Mouse (Mus musculus): Measurements from ENCODE around the gene Numbl. TPM values are rescaled to one million over a fixed set of nuclear protein-coding genes. Genes with fewer than 3 reads are reported as not detected.

The Numbl gene
- polyA plus RNA-seq, 1 experiment = 6.0 TPM

DNA sequence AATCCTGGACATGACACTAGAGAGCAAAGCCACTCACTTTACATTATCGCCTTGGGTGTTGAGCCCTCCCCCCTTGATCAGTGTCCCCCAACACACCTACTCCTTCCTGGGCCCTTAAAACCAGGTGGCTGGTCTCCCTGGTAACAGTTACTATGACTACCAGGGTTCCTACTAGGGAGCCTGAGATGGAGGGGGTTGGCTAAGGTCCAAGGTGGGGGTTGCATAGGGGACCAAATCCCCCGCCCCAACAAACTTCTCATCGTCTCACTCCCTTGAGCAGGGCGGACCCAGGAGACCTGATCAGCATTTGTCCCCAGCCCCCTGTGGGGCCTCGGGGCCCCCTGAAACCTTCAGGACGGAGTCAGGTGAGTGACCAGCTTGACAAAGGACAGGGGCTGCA is 3.7 kb downstream of the Numbl start:
- WGBS = 89% methylated on average over 6 of the region's 6 CpGs
- TF ChIP-seq POLR2A (IDR thresholded peaks at IDR 0.05; ENCODE audit: low read depth, low read length) (no peak), CTCF (conservative IDR thresholded peaks at IDR 0.05; ENCODE audit: insufficient read depth, insufficient read length, low read depth, low read length) (no peak)
- no peak overlapping the region for H3K27ac ChIP-seq (ENCODE audit: insufficient read depth, low read depth, low read length)

DNA sequence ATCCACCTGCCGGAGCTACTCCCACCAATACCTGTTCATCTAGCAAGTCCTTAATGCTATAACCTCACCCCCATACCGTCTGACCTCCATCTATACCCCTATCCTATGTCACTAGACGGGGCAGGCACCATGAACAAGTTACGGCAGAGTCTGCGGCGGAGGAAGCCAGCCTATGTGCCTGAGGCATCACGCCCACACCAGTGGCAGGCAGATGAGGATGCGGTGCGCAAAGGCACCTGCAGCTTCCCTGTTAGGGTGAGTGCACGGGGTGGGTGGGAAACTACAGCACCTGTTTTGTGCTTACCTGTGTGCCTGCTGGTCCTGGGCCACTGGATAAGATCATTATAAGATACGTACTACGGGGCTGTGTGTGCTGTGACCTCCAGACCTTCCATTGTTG is 6.5 kb downstream of the Numbl start:
- 91% methylated on average over 12 of the region's 12 CpGs for WGBS
- TF ChIP-seq POLR2A (IDR thresholded peaks at IDR 0.05; ENCODE audit: low read depth, low read length) (no peak), CTCF (conservative IDR thresholded peaks at IDR 0.05; ENCODE audit: insufficient read depth, insufficient read length, low read depth, low read length) (no peak)
- no peaks in the 10 kb centered on the region for H3K36me3 ChIP-seq (ENCODE audit: control insufficient read depth, insufficient read depth, low read length)
- no peak for DNase-seq
- no peaks in the 10 kb centered on the region for H3K4me1 ChIP-seq (ENCODE audit: control insufficient read depth, insufficient read depth, low read length)
- no peaks in the 10 kb centered on the region for H3K27me3 ChIP-seq (replicated peaks; ENCODE audit: control insufficient read depth, insufficient read depth, low read length)
- H3K27ac ChIP-seq (ENCODE audit: insufficient read depth, low read depth, low read length) = no peak overlapping the region
- H3K4me3 ChIP-seq (ENCODE audit: insufficient read depth, low read depth, low read length) = no peak overlapping the region

More for the DNA sequence above, 3.7 kb downstream of the Numbl start:
- H3K4me1 ChIP-seq (ENCODE audit: control insufficient read depth, insufficient read depth, low read length) = peaks cover 4% of the 10 kb centered on the region
- no peak overlapping the region for H3K4me3 ChIP-seq (ENCODE audit: insufficient read depth, low read depth, low read length)
- H3K27me3 ChIP-seq (replicated peaks; ENCODE audit: control insufficient read depth, insufficient read depth, low read length) = no peaks in the 10 kb centered on the region
- DNase-seq = no peak
- H3K36me3 ChIP-seq (ENCODE audit: control insufficient read depth, insufficient read depth, low read length) = no peaks in the 10 kb centered on the region

DNA sequence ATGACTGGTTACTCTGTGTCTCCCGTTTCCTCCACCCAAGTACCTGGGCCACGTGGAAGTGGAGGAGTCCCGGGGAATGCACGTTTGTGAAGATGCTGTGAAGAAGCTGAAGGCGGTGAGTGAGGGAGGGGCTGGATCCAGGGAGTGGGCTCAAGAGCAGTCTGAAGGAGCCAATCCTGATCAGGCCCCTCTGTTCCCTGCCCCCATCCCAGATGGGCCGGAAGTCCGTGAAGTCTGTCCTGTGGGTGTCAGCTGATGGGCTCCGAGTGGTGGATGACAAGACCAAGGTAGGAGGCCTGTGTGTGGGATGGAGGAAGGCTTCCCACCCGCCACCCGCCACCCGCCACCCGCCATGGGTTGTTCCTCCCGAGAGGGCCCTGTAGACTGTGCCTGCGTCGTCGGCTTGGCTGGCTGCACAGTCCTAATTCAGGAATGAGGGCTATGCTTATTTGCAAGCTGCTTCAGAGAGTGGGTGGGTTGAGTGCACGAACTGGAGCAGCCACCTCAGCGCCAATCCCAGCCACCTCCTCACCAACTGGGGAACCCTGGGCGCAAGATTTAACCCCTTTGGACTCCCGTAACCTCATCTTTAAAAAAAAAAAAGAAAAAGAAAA is 8.4 kb downstream of the Numbl start:
- no peak for DNase-seq
- no peaks in the 10 kb centered on the region for H3K27me3 ChIP-seq (replicated peaks; ENCODE audit: control insufficient read depth, insufficient read depth, low read length)
- H3K36me3 ChIP-seq (ENCODE audit: control insufficient read depth, insufficient read depth, low read length) = no peaks in the 10 kb centered on the region
- no peaks in the 10 kb centered on the region for H3K4me1 ChIP-seq (ENCODE audit: control insufficient read depth, insufficient read depth, low read length)
- no peak overlapping the region for H3K4me3 ChIP-seq (ENCODE audit: insufficient read depth, low read depth, low read length)
- 71% methylated on average over 20 of the region's 20 CpGs for WGBS
- H3K27ac ChIP-seq (ENCODE audit: insufficient read depth, low read depth, low read length) = no peak overlapping the region
- no peak for TF ChIP-seq POLR2A (IDR thresholded peaks at IDR 0.05; ENCODE audit: low read depth, low read length)
- no peak for TF ChIP-seq CTCF (conservative IDR thresholded peaks at IDR 0.05; ENCODE audit: insufficient read depth, insufficient read length, low read depth, low read length)

DNA sequence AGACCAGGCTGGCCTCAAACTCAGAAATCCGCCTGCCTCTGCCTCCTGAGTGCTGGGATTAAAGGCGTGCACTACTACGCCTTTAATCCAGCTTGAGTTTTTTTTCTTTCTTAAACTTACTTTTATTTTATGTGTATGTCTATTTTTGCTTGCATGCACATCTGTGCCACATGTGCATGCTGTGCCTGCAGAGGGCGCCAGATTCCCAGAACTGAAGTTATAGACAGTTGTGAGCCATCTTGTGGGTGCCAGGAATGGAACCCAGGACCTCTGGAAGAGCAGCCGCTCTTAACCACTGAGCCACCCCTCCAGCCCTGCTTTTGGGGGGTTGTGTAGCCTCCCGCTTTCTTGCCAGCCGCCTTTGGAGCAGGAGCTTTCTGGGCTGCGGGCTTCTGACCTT is 13.2 kb downstream of the Numbl start:
- 91% methylated on average over 8 of the region's 8 CpGs for WGBS
- no peaks in the 10 kb centered on the region for H3K4me1 ChIP-seq (ENCODE audit: control insufficient read depth, insufficient read depth, low read length)
- no peak overlapping the region for H3K27ac ChIP-seq (ENCODE audit: insufficient read depth, low read depth, low read length)
- no peak overlapping the region for H3K4me3 ChIP-seq (ENCODE audit: insufficient read depth, low read depth, low read length)
- H3K36me3 ChIP-seq (ENCODE audit: control insufficient read depth, insufficient read depth, low read length) = no peaks in the 10 kb centered on the region
- no peak for DNase-seq
- TF ChIP-seq POLR2A (IDR thresholded peaks at IDR 0.05; ENCODE audit: low read depth, low read length) (no peak), CTCF (conservative IDR thresholded peaks at IDR 0.05; ENCODE audit: insufficient read depth, insufficient read length, low read depth, low read length) (peak; percentile 15; the same call in 1 of the 2 replicates)
- no peaks in the 10 kb centered on the region for H3K27me3 ChIP-seq (replicated peaks; ENCODE audit: control insufficient read depth, insufficient read depth, low read length)

DNA sequence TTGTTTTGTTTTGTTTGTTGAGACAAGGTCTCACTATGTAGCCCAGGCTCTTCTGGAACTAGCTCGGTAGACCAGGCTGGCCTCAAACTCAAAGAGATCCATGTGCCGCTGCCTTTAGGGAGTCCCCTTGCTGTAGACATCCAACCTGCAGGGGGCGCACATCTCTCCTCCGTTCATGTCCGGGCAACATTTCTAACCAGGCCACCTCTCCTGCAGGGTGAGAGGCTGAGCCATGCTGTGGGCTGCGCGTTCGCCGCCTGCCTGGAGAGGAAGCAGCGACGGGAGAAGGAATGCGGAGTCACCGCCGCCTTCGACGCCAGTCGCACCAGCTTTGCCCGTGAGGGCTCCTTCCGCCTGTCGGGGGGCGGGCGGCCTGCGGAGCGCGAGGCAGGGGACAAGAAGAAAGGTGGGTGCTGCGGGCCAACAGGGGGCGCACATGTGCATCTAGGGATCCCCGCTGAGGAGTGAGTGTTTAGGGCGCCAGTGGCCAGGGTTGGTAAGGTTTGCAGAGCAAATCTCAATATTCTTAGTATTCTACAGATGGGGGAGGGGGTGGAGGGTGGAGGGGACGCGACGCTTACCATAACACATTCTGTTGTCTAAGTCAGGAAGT is 15.6 kb downstream of the Numbl start:
- no peaks in the 10 kb centered on the region for H3K4me1 ChIP-seq (ENCODE audit: control insufficient read depth, insufficient read depth, low read length)
- no peak overlapping the region for H3K4me3 ChIP-seq (ENCODE audit: insufficient read depth, low read depth, low read length)
- no peak for DNase-seq
- H3K27me3 ChIP-seq (replicated peaks; ENCODE audit: control insufficient read depth, insufficient read depth, low read length) = no peaks in the 10 kb centered on the region
- H3K27ac ChIP-seq (ENCODE audit: insufficient read depth, low read depth, low read length) = no peak overlapping the region
- 70% methylated on average over 32 of the region's 32 CpGs for WGBS
- TF ChIP-seq POLR2A (IDR thresholded peaks at IDR 0.05; ENCODE audit: low read depth, low read length) (no peak), CTCF (conservative IDR thresholded peaks at IDR 0.05; ENCODE audit: insufficient read depth, insufficient read length, low read depth, low read length) (peak; percentile 45)
- H3K36me3 ChIP-seq (ENCODE audit: control insufficient read depth, insufficient read depth, low read length) = no peaks in the 10 kb centered on the region

DNA sequence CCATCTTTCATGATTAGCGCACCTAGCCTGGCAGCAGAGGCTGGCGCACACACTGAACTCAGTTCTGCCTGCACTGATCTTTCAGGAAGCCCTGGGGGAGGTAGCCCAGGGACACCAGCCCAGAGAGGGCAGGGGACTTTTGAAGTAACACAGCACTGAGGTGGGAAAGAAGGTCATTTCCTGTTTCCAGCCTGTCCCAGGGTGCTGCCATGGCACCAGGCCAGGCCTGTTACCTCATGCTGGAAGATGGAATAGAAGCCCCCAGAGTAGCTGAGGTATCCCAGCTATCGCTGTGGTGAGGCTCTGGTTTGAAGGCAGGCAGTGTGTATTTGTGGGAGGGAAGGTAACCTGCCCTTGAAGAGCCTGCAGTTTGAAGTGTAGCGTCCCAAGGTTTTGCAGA is 16.7 kb downstream of the Numbl start:
- WGBS = 82% methylated on average over 4 of the region's 4 CpGs

DNA sequence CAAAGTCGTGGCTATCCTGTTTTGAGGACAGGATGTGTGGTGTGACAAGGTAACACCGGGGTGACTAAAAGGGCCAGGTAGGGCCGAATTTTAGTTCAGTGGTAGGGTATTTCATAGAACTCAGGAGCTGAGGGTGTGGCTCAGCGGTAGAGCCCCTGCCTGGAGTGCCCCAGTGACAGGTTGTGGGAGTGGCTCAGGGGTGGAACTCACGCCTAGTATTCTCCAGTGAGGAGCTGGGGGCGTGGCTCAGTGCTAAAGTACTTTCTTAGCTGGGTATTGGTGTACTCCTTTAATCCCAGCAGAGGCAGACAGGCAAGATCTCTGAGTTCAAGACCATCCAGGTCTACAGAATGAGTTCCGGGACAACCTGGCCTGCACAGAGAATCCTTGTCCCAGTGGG is 17.8 kb downstream of the Numbl start:
- no peak for DNase-seq
- H3K36me3 ChIP-seq (ENCODE audit: control insufficient read depth, insufficient read depth, low read length) = no peaks in the 10 kb centered on the region
- no peak overlapping the region for H3K27ac ChIP-seq (ENCODE audit: insufficient read depth, low read depth, low read length)
- H3K4me1 ChIP-seq (ENCODE audit: control insufficient read depth, insufficient read depth, low read length) = no peaks in the 10 kb centered on the region
- WGBS = 69% methylated on average over 7 of the region's 7 CpGs
- H3K4me3 ChIP-seq (ENCODE audit: insufficient read depth, low read depth, low read length) = no peak overlapping the region
- H3K27me3 ChIP-seq (replicated peaks; ENCODE audit: control insufficient read depth, insufficient read depth, low read length) = no peaks in the 10 kb centered on the region
- TF ChIP-seq POLR2A (IDR thresholded peaks at IDR 0.05; ENCODE audit: low read depth, low read length) (no peak), CTCF (conservative IDR thresholded peaks at IDR 0.05; ENCODE audit: insufficient read depth, insufficient read length, low read depth, low read length) (no peak)

More for the DNA sequence above, 16.7 kb downstream of the Numbl start:
- no peak overlapping the region for H3K27ac ChIP-seq (ENCODE audit: insufficient read depth, low read depth, low read length)
- no peaks in the 10 kb centered on the region for H3K36me3 ChIP-seq (ENCODE audit: control insufficient read depth, insufficient read depth, low read length)
- H3K27me3 ChIP-seq (replicated peaks; ENCODE audit: control insufficient read depth, insufficient read depth, low read length) = no peaks in the 10 kb centered on the region
- H3K4me3 ChIP-seq (ENCODE audit: insufficient read depth, low read depth, low read length) = no peak overlapping the region
- H3K4me1 ChIP-seq (ENCODE audit: control insufficient read depth, insufficient read depth, low read length) = no peaks in the 10 kb centered on the region
- TF ChIP-seq POLR2A (IDR thresholded peaks at IDR 0.05; ENCODE audit: low read depth, low read length) (no peak), CTCF (conservative IDR thresholded peaks at IDR 0.05; ENCODE audit: insufficient read depth, insufficient read length, low read depth, low read length) (no peak)
- DNase-seq = no peak
